Mouse (Mus musculus): Measurements from ENCODE around the gene Stard3nl. TPM values are rescaled to one million over a fixed set of nuclear protein-coding genes. Genes with fewer than 3 reads are reported as not detected.

Gene Stard3nl
- polyA plus RNA-seq, 1 experiment: 23.4 TPM

DNA sequence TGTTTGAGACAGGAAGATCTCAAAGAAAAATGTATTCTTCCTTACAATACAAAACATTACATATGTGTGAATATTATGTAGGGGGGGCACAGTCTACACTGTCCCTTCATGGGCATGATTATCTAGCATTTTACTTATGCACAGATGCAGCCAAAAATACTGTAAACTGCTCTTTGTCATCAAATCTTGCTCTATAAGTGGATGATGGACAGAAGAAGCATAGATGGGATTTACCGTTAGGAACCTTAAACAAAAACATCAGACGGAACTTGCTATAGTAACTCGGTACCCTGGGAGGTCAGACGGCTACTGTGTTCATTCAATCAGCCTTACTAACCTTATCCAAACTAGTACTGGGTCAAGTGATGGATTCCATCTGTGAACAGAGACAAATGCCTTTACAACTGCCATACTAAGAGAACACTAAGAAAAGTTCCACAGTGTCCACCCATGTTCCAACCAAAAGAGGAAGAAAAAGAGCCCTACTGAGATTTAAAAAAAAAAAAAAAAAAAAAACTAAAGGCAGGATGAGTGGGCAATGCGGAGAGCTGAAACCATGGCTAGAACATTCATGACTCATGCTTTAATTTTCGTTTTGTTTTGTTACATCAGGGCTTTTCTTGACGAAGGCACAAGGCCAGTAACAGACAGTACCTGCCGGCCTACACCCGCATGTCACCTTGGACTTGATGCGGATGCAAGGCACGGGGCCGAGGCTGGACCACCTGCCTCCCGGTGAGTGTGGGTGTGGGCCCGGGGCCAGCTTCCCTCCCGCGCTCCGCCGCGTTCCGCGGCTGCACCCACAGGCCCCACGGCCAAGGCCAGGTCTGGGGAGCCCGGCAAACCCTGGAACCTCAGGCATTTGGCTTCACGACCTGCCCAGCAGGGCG lies 552 bp downstream of the Stard3nl start:
- Histone ChIP-seq H3K4me1 (ENCODE audit: control insufficient read depth, insufficient read depth, insufficient read length, low read length) (peaks cover 1% of the 10 kb centered on the region), H3K27ac (replicated peaks; ENCODE audit: low read depth, low read length) (peak overlapping the region; percentile 50), H3K4me3 (ENCODE audit: insufficient read depth, low read depth, low read length) (peak overlapping the region; percentile 89)

DNA sequence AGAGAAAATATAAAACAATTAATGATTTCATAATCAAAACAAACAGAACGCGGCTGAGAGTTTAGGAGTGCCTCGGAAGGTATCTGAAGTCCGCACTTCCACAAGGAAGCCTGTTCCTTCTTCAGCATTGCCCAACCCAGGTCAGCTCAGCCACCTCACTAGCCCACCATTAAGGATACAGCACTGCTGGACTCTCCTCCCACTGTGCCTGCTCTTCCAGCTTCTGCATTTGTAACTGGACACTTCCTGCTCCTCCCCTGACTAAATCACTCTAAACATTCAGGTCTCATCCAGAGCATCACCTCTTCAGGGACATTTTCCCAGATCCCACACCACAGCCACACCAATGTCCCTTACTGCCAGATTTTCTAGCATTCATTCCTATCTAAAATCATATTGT lies 1.4 kb downstream of the Stard3nl start:
- H3K4me1 ChIP-seq (ENCODE audit: control insufficient read depth, insufficient read depth, insufficient read length, low read length): peaks cover 3% of the 10 kb centered on the region
- H3K27ac ChIP-seq (replicated peaks; ENCODE audit: low read depth, low read length): no peak overlapping the region
- 0 out of 2 replicates have a peak overlapping the region, but pooled peaks have one; percentile 28 for H3K4me3 ChIP-seq (ENCODE audit: insufficient read depth, low read depth, low read length)

DNA sequence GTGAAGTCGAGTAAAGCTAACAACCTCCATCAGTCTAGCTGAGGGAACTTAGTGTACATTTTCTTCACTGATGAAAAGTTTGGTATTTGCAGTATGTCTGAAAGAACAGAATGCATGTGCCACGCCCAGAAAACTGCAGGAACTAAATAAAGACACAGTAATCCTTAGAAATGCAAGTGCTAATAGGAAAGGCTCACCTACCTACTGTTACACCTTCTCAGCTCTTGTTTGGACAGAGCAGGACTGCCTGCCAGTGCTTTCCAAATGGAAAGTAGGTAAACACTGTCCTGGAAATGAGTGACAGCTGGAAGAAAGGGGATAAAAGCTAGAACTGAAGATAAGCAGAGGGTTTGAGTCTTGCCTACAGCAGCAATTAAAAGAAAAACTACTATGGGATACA lies 1.9 kb downstream of the Stard3nl start:
- Histone ChIP-seq H3K4me3 (ENCODE audit: insufficient read depth, low read depth, low read length) (no peak overlapping the region), H3K27ac (replicated peaks; ENCODE audit: low read depth, low read length) (0 out of 2 replicates have a peak overlapping the region, but pooled peaks have one; percentile 18), H3K4me1 (ENCODE audit: control insufficient read depth, insufficient read depth, insufficient read length, low read length) (peaks cover 3% of the 10 kb centered on the region)

DNA sequence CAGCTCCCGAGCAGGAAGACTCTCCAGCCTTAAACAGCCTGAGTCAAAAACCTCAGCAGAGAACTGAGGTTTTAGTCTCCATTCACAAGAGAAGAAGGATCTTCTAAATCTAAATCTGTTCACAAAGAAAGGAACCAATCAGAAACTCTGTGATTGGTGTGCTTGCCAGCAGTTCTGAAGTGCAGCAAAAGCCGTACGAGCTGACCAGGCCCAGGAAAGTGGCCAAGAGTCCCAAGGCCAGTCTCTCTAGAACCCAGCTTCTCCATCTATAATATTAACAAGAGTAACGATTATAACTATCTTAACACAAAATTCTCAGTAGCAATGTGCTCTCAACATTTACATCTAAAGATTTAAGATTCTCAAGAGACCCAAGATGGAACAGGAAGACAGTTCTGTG lies 4.0 kb downstream of the Stard3nl start:
- H3K4me1 ChIP-seq (ENCODE audit: control insufficient read depth, insufficient read depth, insufficient read length, low read length): peaks cover 3% of the 10 kb centered on the region
- no peak overlapping the region for H3K27ac ChIP-seq (replicated peaks; ENCODE audit: low read depth, low read length)
- H3K4me3 ChIP-seq (ENCODE audit: insufficient read depth, low read depth, low read length): no peak overlapping the region

DNA sequence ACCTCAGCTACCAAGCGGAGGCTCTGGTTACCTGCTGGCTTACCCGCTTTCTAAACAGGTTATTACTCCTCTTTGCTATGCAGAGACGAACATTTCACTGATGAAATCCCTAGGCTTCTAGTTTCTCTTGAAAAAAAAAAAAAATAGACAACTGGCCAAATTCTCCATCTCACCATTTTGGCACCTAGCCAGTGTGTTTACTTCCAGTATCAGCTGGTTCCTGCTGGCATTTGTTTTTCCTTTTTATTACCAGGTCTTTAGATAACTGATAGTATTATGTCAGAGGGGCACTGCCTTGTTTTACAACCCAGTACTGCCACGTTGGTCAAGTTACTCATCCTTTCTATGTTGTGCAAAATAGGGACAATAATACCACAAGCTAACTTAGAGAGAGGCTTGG lies 5.3 kb downstream of the Stard3nl start:
- H3K4me3 ChIP-seq (ENCODE audit: insufficient read depth, low read depth, low read length): no peak overlapping the region
- peaks cover 3% of the 10 kb centered on the region for H3K4me1 ChIP-seq (ENCODE audit: control insufficient read depth, insufficient read depth, insufficient read length, low read length)
- no peak overlapping the region for H3K27ac ChIP-seq (replicated peaks; ENCODE audit: low read depth, low read length)

DNA sequence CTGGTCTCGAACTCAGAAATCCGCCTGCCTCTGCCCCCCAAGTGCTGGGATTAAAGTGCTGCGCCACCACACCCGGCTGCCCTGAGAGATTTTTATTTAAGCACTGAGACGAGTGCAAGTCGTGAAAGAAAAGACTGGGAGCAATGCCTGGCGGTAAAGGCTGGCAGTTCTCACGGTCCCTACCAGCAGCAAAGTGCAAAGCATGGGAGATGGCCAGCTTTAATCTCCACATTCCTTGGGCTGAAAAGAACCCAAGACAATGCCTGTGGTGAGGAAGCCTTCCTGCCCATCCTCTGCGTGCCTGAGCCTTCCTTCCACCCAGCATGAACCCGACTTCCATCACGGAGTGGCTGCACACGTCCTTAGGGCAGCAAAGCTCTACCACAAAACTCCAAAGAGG lies 5.7 kb downstream of the Stard3nl start:
- Histone ChIP-seq H3K27ac (replicated peaks; ENCODE audit: low read depth, low read length) (no peak overlapping the region), H3K4me3 (ENCODE audit: insufficient read depth, low read depth, low read length) (no peak overlapping the region), H3K4me1 (ENCODE audit: control insufficient read depth, insufficient read depth, insufficient read length, low read length) (peaks cover 3% of the 10 kb centered on the region)

DNA sequence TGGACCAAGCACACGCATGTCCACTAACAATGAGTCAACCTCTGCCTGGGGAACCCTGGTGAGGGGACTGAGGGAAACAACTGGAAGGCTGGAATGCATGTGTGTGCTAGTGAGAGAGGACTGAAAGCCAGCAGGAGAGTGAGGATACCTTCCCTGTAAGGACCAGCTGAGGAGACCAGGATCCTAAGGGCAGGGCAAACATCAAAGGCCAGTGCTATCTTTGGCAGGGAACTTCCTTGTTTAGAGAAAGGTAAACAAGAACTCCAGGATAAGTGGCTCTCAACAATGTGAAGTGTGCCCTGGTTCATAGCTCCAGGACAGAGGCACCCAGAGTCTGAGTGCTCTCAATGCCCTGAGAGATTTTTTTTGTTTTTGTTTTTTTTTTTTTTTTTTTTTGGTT lies 6.2 kb downstream of the Stard3nl start:
- peaks cover 3% of the 10 kb centered on the region for H3K4me1 ChIP-seq (ENCODE audit: control insufficient read depth, insufficient read depth, insufficient read length, low read length)
- no peak overlapping the region for H3K27ac ChIP-seq (replicated peaks; ENCODE audit: low read depth, low read length)

DNA sequence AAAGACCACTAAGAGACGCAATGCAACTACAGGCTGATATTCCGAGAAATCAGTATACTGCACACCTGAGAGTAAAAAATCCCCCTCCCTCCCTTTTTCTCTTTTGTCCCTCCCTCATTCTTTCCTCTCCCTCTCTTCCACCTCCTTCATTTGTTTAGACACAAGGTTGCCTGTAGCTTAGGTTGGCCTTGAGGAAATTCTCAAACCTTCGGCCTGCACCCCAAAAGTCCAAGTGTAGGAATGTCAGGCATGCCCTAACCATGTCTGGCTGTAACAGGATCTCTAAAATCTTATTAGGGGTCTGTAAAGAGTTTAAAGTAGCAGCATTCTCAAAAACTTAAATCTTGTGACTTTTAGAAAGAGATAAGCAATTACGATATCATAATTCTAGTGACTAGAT lies 10.4 kb downstream of the Stard3nl start:
- Histone ChIP-seq H3K4me3 (ENCODE audit: insufficient read depth, low read depth, low read length) (no peak overlapping the region), H3K27ac (replicated peaks; ENCODE audit: low read depth, low read length) (no peak overlapping the region), H3K4me1 (ENCODE audit: control insufficient read depth, insufficient read depth, insufficient read length, low read length) (peaks cover 3% of the 10 kb centered on the region)

More for the DNA sequence above, 6.2 kb downstream of the Stard3nl start:
- no peak overlapping the region for H3K4me3 ChIP-seq (ENCODE audit: insufficient read depth, low read depth, low read length)

DNA sequence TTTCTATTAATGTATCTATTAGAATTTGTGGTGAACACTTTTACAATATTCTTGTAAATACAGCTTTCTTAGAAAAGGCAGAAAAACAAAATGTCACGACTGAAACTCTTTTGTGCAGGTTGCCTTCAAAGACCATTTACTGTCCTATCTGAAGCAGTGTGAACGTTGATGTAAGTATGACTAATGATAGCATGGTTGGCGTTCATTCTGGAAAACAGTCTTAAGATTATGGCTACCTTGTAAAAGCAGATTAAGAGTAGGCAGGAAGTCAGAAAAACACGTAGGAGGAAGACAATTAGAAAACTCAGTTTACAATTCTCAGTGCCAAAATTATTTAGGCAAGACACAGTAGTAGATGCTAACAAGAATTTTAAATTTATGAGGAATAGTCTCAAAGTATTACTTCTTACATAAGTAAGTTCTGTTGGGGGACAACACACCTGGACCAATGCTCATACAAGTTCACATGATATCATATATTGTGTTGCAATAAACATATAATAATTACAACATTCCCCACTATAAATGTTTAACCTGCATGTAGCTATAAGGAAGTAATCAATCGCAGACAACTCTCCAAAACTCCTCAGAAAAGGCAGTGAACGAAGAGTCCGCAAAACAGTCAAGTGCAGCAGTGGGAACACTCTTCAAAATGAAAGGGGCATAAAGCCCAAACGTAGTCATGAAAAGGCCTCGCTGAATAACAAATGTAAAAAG lies 14.3 kb downstream of the Stard3nl start:
- no peak overlapping the region for H3K4me3 ChIP-seq (ENCODE audit: insufficient read depth, low read depth, low read length)
- no peaks in the 10 kb centered on the region for H3K4me1 ChIP-seq (ENCODE audit: control insufficient read depth, insufficient read depth, insufficient read length, low read length)
- H3K27ac ChIP-seq (replicated peaks; ENCODE audit: low read depth, low read length): no peak overlapping the region

DNA sequence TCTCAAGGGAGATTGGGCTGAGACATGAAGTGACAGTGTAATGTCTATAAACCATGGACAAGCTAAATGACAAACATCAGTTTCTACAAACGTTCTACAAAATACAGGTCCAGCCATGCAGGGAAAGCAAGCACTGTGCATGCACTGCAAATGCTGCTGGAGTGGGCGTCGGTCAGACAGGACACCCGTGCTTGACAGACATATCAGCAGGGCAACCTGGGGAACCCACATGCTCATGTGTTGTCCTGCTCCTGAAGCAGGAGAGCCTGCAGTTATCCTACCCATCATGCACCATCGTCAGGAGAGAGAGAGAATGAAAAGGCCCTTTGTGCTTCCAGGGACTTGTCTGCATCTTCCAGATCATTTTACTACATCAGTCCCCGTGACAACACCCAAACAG lies 16.3 kb downstream of the Stard3nl start:
- Histone ChIP-seq H3K27ac (replicated peaks; ENCODE audit: low read depth, low read length) (no peak overlapping the region), H3K4me1 (ENCODE audit: control insufficient read depth, insufficient read depth, insufficient read length, low read length) (no peaks in the 10 kb centered on the region), H3K4me3 (ENCODE audit: insufficient read depth, low read depth, low read length) (no peak overlapping the region)

DNA sequence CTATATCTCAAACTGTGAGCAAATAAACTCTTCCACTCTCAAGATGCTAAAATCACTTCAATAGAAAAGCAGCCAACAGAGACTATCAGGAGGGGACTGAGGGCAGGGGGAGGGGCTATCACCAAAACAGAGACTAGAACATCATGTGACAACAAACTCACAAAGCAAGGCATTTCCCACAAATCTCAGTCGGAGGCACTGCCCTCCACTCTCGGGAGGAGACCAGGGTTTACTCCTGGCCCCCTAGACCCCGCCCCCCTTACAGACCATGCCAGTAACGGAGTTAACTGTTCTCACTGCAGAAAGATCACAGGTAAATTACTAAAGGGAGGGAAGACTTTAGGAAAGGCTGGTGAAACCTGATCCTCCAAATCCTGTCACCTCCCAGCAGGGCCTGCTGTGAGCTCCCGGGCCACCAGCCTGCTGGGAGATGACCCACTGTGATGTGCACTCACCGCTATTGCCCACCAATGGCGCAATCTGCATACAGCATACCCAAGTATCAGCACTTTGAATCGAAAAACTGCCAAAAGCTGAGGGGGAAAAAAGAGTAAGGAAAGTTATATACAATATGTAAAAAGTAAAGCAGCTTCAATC lies 23.4 kb downstream of the Stard3nl start:
- no peaks in the 10 kb centered on the region for H3K4me1 ChIP-seq (ENCODE audit: control insufficient read depth, insufficient read depth, insufficient read length, low read length)
- H3K4me3 ChIP-seq (ENCODE audit: insufficient read depth, low read depth, low read length): no peak overlapping the region
- no peak overlapping the region for H3K27ac ChIP-seq (replicated peaks; ENCODE audit: low read depth, low read length)

DNA sequence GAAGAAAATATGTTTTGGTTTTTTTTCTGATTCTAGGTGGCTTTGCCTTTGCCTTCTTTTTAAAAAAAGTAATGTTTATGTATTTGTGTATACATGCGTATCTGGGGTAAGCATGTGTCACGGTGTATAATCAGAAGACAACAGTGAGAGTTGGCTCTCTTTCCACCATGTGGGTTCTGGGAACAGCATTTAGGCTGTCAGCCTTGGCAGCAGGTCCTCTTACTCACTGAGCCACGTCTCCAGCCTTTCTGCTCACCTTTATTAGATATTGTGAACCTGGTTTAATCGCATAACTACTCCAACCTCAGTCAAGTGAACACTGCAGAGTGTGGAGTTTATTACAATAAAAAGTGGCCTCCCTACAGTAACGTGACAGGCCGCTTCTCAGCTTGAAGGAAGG lies 26.8 kb downstream of the Stard3nl start:
- Histone ChIP-seq H3K4me1 (ENCODE audit: control insufficient read depth, insufficient read depth, insufficient read length, low read length) (no peaks in the 10 kb centered on the region), H3K27ac (replicated peaks; ENCODE audit: low read depth, low read length) (no peak overlapping the region), H3K4me3 (ENCODE audit: insufficient read depth, low read depth, low read length) (no peak overlapping the region)

DNA sequence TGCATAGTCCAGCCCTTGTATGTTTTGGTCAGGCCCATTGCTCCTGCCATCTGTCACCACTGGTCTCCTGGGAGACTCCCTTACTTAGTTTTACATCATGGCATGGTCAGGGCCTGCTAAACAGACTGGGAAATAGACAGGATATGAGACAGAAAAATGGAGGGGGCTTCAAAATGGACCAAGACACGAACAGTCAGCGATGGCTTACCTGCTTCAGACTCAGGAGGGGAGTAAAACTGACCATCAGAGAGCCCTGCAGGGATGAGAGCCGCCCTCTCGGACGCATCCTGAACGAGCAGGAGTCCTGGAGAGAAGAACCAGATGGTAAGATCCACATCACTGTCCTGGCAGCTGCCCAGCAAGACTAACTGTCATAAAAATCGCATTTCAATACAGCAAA lies 28.1 kb downstream of the Stard3nl start:
- H3K4me3 ChIP-seq (ENCODE audit: insufficient read depth, low read depth, low read length): no peak overlapping the region
- H3K4me1 ChIP-seq (ENCODE audit: control insufficient read depth, insufficient read depth, insufficient read length, low read length): no peaks in the 10 kb centered on the region
- no peak overlapping the region for H3K27ac ChIP-seq (replicated peaks; ENCODE audit: low read depth, low read length)

DNA sequence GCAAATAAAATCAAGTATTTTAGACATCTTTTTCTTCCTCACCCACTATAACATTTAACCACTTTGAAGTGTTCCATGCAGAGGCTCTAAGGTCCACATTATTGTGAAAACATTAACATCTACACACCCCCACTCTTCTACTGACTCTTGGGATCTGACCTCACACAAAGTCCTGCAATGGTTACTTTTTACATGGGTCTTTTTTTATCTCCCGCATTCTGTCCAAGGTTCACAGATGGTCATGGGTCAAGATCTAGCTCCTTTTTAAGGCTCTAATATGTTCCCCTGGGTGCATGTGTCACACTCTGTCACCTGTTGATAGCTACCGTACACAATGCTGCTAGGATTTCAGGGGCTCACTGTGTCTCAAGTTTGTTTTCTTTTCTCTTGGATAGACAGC lies 28.7 kb downstream of the Stard3nl start:
- Histone ChIP-seq H3K4me1 (ENCODE audit: control insufficient read depth, insufficient read depth, insufficient read length, low read length) (no peaks in the 10 kb centered on the region), H3K4me3 (ENCODE audit: insufficient read depth, low read depth, low read length) (no peak overlapping the region), H3K27ac (replicated peaks; ENCODE audit: low read depth, low read length) (no peak overlapping the region)

DNA sequence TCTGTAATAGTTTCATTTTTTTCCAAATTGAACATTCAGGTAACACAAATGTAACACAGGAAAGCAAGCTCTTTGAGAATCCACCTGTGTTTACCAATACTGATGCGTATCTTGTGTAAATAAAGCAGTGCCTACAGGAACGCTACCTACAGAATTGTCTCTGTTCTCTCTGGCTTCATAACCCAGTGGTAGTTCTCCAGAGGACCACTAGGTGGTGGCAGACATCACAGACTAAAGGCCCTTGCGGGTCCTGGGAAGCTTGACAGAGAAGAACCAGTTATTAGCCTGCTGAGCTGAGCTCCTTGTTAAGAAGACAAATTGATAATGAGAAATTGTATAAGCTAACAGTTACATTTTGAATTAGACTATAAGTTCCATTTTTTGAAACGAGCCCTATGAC lies 30.0 kb downstream of the Stard3nl start:
- H3K4me1 ChIP-seq (ENCODE audit: control insufficient read depth, insufficient read depth, insufficient read length, low read length): no peaks in the 10 kb centered on the region
- no peak overlapping the region for H3K4me3 ChIP-seq (ENCODE audit: insufficient read depth, low read depth, low read length)
- no peak overlapping the region for H3K27ac ChIP-seq (replicated peaks; ENCODE audit: low read depth, low read length)

Measured in brown adipose tissue, adult 24 weeks (tissue).